Comparison of ENCODE assay signal across 3 mouse cellular contexts in the genomic region with DNA sequence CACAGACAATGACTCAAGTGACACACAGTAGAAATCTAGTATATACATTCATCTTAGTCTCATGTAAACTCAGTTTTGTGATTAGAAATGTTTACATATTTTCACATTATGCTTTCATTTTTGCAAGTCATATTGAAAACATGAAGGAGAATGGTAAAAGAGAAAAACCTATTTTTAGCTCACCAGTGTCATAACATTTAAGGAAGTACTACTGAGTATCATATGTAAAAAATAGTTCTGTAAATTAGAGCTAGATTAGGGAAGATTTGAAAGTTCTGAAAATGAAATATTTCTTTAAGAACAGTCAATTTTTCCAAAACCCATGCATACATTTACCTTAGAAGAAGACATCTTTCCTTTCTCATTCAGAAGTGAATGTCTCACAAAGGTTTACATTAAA.
A peak's percentile ranks its signal among the peaks of the same experiment; 100 is the strongest.
ATAC-seq lines count a peak whose summit lies in the region.

No protein-coding gene starts in this region.

- ATAC-seq in common myeloid progenitor, adult 5-6 weeks (replicated peaks; ENCODE audit: low read depth, poor library complexity, severe bottlenecking) = 0 out of 2 replicates have a peak, but pooled peaks have one; percentile 36
- peak; percentile 80 for ATAC-seq in megakaryocyte, adult 5-6 weeks (ENCODE audit: poor library complexity, severe bottlenecking)
- peak; percentile 55; the same call in 1 of the 2 replicates for ATAC-seq in megakaryocyte progenitor cell, adult 5-6 weeks (replicated peaks; ENCODE audit: poor library complexity)
